Mouse (Mus musculus) testis, adult 2 months (tissue): Measurements from ENCODE around the gene Gab2. TPM values are rescaled to one million over a fixed set of nuclear protein-coding genes. Genes with fewer than 3 reads are reported as not detected.

Experiments used
- H3K27ac ChIP-seq: fragments of 200-500 bp; 2 replicates; pipeline ENCODE4 v1.5.1; 2012; ENCODE audit warnings: low read depth, low read length; ENCODE audit not compliant: control insufficient read depth, insufficient read depth
- H3K27me3 ChIP-seq: fragments of 200-500 bp; 2 replicates; pipeline ENCODE4 v1.6.1; 2012; ENCODE audit warnings: mild to moderate bottlenecking, low read length, moderate library complexity; ENCODE audit not compliant: control insufficient read depth, insufficient read depth
- H3K36me3 ChIP-seq: fragments of 200-500 bp; 2 replicates; pipeline ENCODE4 v1.6.1; 2012; ENCODE audit warnings: mild to moderate bottlenecking, low read length; ENCODE audit not compliant: control insufficient read depth, insufficient read depth
- H3K4me1 ChIP-seq: fragments of 200-500 bp; 2 replicates; pipeline ENCODE4 v1.6.1; 2012; ENCODE audit warnings: low read length; ENCODE audit not compliant: control insufficient read depth, insufficient read depth
- H3K4me3 ChIP-seq: fragments of 200-500 bp; 2 replicates; pipeline ENCODE4 v1.5.1; 2012; ENCODE audit warnings: low read depth, mild to moderate bottlenecking, low read length, moderate library complexity, mixed read lengths; ENCODE audit not compliant: control insufficient read depth
- CTCF ChIP-seq: fragments of 200-500 bp; IDR thresholded peaks from 2 replicates; pipeline ENCODE4 v1.5.1; 2012; ENCODE audit warnings: low read depth, mild to moderate bottlenecking, inconsistent platforms, low read length, moderate library complexity; ENCODE audit not compliant: control insufficient read depth, insufficient read depth, insufficient replicate concordance
- POLR2A ChIP-seq: fragments of 200-500 bp; IDR thresholded peaks from 2 replicates; pipeline ENCODE4 v1.6.1; 2012; ENCODE audit warnings: low read depth, mild to moderate bottlenecking, inconsistent platforms, low read length, moderate library complexity; ENCODE audit not compliant: control insufficient read depth
- polyA plus RNA-seq: library from polyadenylated mRNA; depleted of rRNA; stranded (reverse); fragments of >200 nt; gene quantifications from 2 replicates; pipeline ENCODE4 v1.2.3, GENCODE M21; 2012; rRNA removed

The Gab2 gene
- polyA plus RNA-seq, 1 experiment: 23.3 TPM

DNA sequence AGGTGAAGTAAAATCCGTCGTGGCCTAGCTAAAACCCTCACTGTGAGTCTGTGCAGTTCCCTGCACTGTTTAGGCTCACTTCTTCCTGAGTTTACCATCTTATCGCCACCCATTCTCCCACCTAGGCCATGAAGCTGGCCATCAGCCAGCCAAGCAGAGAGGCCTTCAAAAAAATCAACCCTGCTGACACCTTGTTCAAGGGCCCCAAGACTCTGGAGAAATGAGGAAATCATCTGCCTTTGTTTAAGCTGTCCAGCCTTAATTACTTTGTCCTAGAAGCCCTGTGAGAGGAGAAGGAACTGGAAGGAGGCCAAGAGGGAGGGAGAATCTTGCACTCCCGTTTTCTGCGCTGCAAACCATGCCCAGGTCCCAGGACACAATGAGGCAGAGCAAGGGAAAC is 274.9 kb downstream of the Gab2 start:
- Histone ChIP-seq H3K27ac (peak overlapping the region; percentile 25; the same call in 1 of the 2 replicates), H3K36me3 (no peaks in the 10 kb centered on the region), H3K4me1 (no peaks in the 10 kb centered on the region; the same call in 1 of the 2 replicates), H3K27me3 (no peaks in the 10 kb centered on the region), H3K4me3 (no peak overlapping the region)
- TF ChIP-seq POLR2A (no peak), CTCF (no peak)

DNA sequence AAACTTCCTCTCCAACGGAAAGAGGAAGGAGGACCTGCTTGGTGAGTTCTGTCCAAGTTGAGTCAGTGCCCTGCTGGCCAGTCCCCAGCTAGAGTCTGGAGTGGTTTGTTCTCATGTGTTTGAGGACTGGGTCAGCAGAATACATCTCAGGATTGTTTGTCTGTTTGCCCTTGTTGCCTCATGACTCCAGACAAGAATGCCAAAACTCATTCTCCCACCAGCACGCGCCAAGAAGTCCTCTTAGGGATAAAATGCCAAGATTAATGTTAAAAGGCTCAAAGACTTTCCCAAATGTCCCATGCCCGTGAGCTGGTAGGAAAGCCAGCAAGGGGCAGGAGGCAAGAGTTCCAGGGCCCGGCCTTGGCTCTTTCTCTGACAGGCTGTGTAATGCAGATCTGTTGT is 275.5 kb downstream of the Gab2 start:
- H3K27me3 ChIP-seq: no peaks in the 10 kb centered on the region
- TF ChIP-seq POLR2A (no peak), CTCF (no peak)
- no peaks in the 10 kb centered on the region; the same call in 1 of the 2 replicates for H3K4me1 ChIP-seq
- no peak overlapping the region for H3K4me3 ChIP-seq
- H3K36me3 ChIP-seq: no peaks in the 10 kb centered on the region
- peak overlapping the region; percentile 26 for H3K27ac ChIP-seq

DNA sequence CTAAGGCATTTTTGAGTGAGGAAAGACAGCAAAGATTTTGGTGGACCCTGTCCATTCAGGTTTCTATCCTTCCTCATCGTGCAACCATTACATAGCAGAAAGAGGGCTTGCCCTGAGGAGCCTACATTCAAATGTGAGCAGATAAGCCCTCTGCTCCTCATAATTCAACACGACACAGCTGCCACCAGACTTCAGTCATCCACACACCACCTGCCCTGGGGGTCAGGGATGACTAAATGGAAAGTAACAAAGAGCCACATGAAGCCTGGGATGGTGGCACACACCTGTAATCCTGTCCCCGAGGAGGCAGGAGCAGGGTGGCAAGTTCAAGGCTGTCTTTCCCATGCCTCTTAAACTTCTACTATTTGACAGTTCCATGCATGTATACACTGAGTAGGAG is 276.5 kb downstream of the Gab2 start:
- Histone ChIP-seq H3K27ac (no peak overlapping the region), H3K4me1 (no peaks in the 10 kb centered on the region; the same call in 1 of the 2 replicates), H3K4me3 (no peak overlapping the region), H3K27me3 (no peaks in the 10 kb centered on the region), H3K36me3 (no peaks in the 10 kb centered on the region)
- TF ChIP-seq POLR2A: no peak
- TF ChIP-seq CTCF: no peak

DNA sequence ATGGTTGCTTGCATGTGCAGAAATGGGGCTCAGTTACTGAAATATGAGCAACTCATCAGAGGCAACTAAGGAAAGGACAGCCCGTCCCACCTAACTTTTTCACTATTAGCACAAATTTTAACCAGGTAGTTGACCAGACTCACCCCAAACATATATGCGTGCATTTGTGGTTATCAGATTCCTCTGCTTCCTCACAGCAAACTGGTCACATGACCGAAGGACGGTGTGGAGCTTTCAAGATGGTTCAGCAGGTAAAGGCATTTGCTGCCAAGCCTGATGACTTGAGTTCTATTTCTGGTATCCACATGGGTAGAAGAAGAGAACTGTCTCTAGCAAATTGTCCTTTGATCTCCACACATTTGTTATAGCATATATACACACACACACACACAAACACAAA is 277.0 kb downstream of the Gab2 start:
- Histone ChIP-seq H3K27ac (no peak overlapping the region), H3K36me3 (no peaks in the 10 kb centered on the region), H3K27me3 (no peaks in the 10 kb centered on the region), H3K4me3 (no peak overlapping the region), H3K4me1 (no peaks in the 10 kb centered on the region; the same call in 1 of the 2 replicates)
- TF ChIP-seq CTCF: no peak
- no peak for TF ChIP-seq POLR2A

Other genes with a start within 250 kb of the Gab2 start
- 3.9 and 4.5 TPM in 2 replicates for gene Nars2, start 130.1 kb upstream of the Gab2 start, polyA plus RNA-seq